Mouse (Mus musculus) c-Kit-negative CD71-positive TER-119-positive erythroid progenitor cells, embryonic 14.5 days (primary cell): ENCODE data around the gene Fbrs.
"Not testable (repeated sequence)": the region's sequence is repeated elsewhere in the genome, so short reads cannot be mapped to it uniquely, and the experiment has no call there.

Experiments
- DNase-seq: peaks from one replicate; pipeline ENCODE4 v3.0.0-alpha.2; 2013; ENCODE audit warnings: low read depth, low spot score

The Fbrs gene

GRCm38 (mm10) chr7:127476336-127476735 is 2.7 kb upstream of the Fbrs start:
- no peak for DNase-seq

GRCm38 (mm10) chr7:127476855-127477254 is 2.1 kb upstream of the Fbrs start:
- no peak for DNase-seq

GRCm38 (mm10) chr7:127477687-127478634 is 1.0 kb upstream of the Fbrs start:
- DNase-seq = peak; percentile 100

- DNase-seq = no peak
These were observed 573 bp downstream of the Fbrs start for GRCm38 (mm10) chr7:127479318-127480225.

- DNase-seq = no peak
These were observed 1.3 kb downstream of the Fbrs start for GRCm38 (mm10) chr7:127480321-127480720.

GRCm38 (mm10) chr7:127485416-127485815 is 6.4 kb downstream of the Fbrs start:
- no peak for DNase-seq

DNA sequence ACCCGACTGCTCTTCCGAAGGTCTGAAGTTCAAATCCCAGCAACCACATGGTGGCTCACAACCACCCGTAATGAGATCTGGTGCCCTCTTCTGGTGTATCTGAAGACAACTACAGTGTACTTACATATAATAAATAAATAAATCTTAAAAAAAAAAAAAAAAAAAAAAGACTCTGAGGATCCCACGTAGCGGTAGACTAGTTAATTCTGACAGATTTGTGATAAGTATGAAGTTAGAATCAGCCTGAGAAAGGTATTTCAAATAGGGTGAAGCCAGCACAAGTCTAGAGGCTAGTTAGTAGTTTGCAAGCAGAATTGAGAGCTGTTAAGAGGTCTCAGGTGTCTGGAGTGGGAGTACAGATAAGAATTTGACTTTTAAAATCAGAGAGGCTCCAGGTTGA is 9.4 kb downstream of the Fbrs start:
- DNase-seq = not testable (repeated sequence)

GRCm38 (mm10) chr7:127489982-127490381 is 11.0 kb downstream of the Fbrs start:
- DNase-seq = no peak

DNA sequence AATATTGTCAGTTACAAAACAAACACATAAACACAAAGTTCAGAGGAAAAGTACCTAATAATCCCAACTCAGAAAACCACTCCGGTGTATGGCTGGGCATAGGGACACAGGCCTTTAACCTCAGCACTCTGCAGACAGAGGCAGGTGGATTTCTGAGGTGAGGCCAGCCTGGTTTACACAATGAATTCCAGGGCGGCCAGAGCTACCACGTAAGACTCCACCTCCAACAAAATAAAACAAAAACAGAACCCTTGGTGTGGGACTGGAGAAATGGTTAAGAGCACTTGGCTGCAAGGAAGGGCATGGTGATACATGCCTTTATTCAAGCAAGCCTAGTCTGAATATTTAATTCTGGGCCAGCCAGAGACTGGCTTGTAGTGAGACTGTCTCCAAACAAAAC is 12.8 kb downstream of the Fbrs start:
- DNase-seq = no peak

- DNase-seq = no peak
These were observed 15.6 kb downstream of the Fbrs start for GRCm38 (mm10) chr7:127494648-127495047.

GRCm38 (mm10) chr7:127497382-127497781 is 18.4 kb downstream of the Fbrs start:
- DNase-seq = no peak

- no peak for DNase-seq
These were observed 19.4 kb downstream of the Fbrs start for GRCm38 (mm10) chr7:127498407-127498806.

GRCm38 (mm10) chr7:127508291-127508690 is 29.3 kb downstream of the Fbrs start:
- DNase-seq = no peak

GRCm38 (mm10) chr7:127509830-127510229 is 30.8 kb downstream of the Fbrs start:
- DNase-seq = not testable (repeated sequence)

GRCm38 (mm10) chr7:127511241-127511640 is 32.2 kb downstream of the Fbrs start:
- DNase-seq = no peak

DNA sequence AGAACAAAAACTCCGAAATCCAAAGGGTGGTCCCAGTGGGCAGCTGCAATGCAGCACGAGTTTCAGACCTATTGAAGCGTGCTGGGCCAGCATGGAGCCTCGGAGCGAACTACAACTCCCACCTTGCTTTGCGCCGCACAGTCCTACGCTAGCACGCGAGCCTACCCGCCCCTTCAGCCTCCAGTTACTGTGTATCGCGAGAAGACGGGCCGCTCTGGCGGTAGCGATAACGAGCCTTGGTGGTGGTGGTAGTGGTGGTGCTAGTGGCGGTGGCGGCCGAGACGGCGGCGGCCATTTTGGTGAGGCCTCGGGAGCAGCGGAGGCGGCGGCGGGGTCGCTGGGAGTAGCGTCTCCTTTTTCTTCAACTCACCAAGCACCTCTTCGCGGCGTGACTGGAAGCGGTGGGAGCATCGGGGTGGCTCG is 32.8 kb downstream of the Fbrs start, which contains the start of gene Srcap:
Gene Srcap (plus strand): TSS at position 176 of the 423 bp plus-strand sequence.
- peak; percentile 92 for DNase-seq

DNA sequence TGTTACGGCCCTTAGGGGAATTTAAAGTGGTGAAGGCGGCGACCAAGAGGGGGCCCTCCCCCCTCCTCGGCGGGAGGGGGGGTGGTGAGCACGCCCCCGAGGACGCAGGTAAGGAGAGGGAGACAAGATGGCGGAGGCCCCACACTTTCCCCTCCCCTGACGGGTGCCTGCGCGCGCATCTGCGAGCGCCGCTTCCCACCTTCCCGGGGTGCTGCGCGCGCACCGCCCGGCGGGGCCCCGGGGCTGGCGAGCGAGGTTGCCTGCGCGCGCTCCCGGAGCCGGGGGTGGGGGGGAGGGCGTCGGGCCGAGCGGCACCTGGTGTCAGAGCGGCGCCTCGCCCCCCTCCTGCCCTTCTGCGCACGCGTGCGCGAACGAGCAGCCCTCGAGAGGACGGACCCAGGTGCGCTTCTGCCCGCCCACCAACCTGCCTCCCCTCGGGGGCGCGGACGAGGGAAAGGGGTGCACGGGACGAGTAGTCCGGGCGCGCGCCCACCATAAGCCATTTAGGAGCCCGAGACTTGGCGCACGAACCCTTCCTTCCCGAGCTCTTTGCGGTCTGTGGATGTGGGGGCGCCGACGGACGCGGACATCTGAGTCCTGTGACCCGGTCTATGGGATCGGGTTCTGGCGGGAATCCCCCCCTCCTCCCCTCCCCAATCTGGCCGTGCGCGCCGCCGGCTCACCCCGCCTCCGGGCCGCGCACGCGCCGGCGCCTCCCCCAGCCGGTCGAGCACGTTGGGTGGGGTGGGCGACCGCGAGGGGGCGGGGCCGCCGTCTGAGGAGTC is 33.4 kb downstream of the Fbrs start:
- DNase-seq = peak; percentile 85

DNA sequence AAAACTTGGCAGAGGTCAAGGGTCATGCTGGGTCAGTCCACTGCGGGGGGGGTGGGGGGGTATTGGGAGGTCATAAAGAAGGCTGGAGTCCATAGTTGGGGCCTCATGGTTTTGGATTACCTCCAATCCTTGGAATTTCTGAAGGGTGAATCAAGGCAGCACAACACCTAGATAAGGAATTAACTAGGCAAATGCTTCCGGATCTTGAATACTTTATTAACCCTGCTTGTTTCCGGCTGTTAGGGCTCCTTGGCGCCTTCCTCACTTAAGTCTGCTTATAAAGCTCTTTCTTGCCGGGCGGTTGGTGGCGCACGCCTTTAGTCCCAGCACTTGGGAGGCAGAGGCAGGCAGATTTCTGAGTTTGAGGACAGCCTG is 34.0 kb downstream of the Fbrs start:
- peak; percentile 46 for DNase-seq

DNA sequence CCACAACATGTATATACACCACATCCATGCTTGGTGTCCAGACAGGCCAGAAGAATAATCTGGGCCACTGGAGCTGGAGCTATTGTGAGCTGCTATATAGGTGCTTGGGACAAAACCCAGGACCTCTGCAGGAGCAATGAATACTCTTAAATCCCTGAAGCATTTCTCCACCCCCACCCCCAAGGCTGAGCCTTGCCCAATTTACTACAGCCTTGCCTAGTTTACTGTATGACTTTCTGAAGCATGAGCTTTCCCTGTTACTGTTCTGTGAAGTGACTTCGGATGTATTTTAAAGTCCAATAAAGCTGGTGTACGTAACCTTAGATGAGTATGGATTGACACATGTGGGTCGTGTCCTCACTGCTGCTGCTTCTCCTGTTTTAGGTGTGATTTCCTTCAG is 34.8 kb downstream of the Fbrs start:
- no peak for DNase-seq

- DNase-seq = no peak
These were observed 36.8 kb downstream of the Fbrs start for GRCm38 (mm10) chr7:127515846-127516245.

DNA sequence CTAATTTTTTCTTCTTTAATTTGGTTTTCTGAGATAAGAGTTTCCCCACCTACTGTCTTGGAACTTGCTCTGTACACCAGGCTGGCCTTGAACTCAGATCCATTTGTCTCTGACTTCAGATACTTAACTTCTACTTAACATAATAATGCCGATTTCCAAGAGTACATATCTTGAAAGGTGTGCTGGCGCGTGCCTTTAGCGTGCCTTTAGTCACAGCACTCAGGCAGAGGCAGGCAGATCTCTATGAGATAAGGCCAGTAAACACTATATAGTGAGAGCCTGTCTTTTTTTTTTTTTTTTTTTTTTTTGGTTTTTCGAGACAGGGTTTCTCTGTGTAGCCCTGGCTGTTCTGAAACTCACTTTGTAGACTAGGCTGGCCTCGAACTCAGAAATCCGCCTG is 37.3 kb downstream of the Fbrs start:
- DNase-seq = no peak
